Mouse (Mus musculus) hindbrain, embryonic 16.5 days (tissue): ENCODE measurements around the gene Aspa. TPM values are rescaled to one million over a fixed set of nuclear protein-coding genes. Genes with fewer than 3 reads are reported as not detected.
"Not testable (repeated sequence)": the region's sequence is repeated elsewhere in the genome, so short reads cannot be mapped to it uniquely, and the experiment has no call there.

Source experiments
- ATAC-seq: fragments of 200-750 bp; cut with Nextera tagmentation; 2 replicates; pipeline ENCODE4 v1.8.0; 2017; ENCODE audit warnings: moderate TSS enrichment, moderate library complexity
- H3K27ac ChIP-seq: fragments of 300-500 bp; sonication (generic); 2 replicates; pipeline ENCODE4 v1.5.1; 2014; ENCODE audit warnings: low read depth, mild to moderate bottlenecking, control low read depth, low read length, moderate library complexity
- H3K27me3 ChIP-seq: fragments of 300-500 bp; sonication (generic); replicated peaks from 2 replicates; pipeline ENCODE4 v1.6.1; 2014; ENCODE audit warnings: low read length; ENCODE audit not compliant: control insufficient read depth, insufficient read depth
- H3K36me3 ChIP-seq: fragments of 300-500 bp; sonication (generic); 2 replicates; pipeline ENCODE4 v1.6.1; 2014; ENCODE audit warnings: mild to moderate bottlenecking, low read length, moderate library complexity, mixed read lengths; ENCODE audit not compliant: control insufficient read depth, insufficient read depth
- H3K4me1 ChIP-seq: fragments of 300-500 bp; sonication (generic); 2 replicates; pipeline ENCODE4 v1.6.1; 2014; ENCODE audit warnings: low read depth, low read length; ENCODE audit not compliant: control insufficient read depth, insufficient read depth
- H3K4me2 ChIP-seq: fragments of 300-500 bp; sonication (generic); 2 replicates; pipeline ENCODE4 v1.6.1; 2014; ENCODE audit warnings: mild to moderate bottlenecking, low read length, control low read depth, moderate library complexity
- H3K4me3 ChIP-seq: fragments of 300-500 bp; sonication (generic); 2 replicates; pipeline ENCODE4 v1.5.1; 2014; ENCODE audit warnings: mild to moderate bottlenecking, low read length, control low read depth, moderate library complexity
- H3K9ac ChIP-seq: fragments of 300-500 bp; sonication (generic); 2 replicates; pipeline ENCODE4 v1.6.1; 2014; ENCODE audit warnings: low read depth, mild to moderate bottlenecking, control low read depth, low read length, moderate library complexity
- H3K9me3 ChIP-seq: fragments of 300-500 bp; sonication (generic); 2 replicates; pipeline ENCODE4 v1.6.1; 2014; ENCODE audit warnings: mild to moderate bottlenecking, low read length, moderate library complexity; ENCODE audit not compliant: control insufficient read depth
- WGBS: fragments of 180-500 bp; shearing (Covaris S2); extraction: QIAGEN DNeasy Blood & Tissue Kit; methylation state at CpG from one replicate; pipeline ENCODE4 v1.1.7; 2014; 5-methylcytosine and 5-hydroxymethylcytosine counted together
- polyA plus RNA-seq: library from polyadenylated mRNA; unstranded; fragments of >200 nt; fragmentation: Nextera tagmentation; extraction: Ambion mirVana; gene quantifications from 2 replicates; pipeline ENCODE4 v1.2.1, GENCODE M21; 2015

Gene Aspa
- 2.7 and 4.6 TPM in 2 replicates for polyA plus RNA-seq

DNA sequence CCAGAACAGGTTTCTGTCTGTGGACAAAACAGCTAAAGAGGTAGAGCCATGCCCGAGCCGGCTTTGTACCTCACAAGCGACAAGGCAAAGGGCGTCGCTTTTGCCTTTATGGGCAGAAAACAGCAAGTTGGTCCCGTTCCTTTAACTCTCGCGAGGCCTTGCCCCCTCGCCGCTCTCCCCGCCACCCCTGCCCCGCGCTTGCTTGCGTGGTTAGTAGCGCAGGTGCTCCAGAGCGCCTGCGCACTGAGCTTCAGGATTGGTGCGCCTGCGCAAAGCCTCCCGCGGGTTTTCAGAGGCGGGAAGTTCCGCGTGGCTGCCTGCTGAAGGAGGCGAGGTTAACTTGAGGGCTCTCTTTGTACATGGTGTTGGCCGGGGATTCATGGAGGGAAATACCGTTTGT lies at the start of gene Aspa, which contains the start of the genes Gm49340 and Spata22:
Gene Aspa (minus strand): TSS at position 155 of the 400 bp plus-strand sequence.
Gene Gm49340 (plus strand): TSS at position 300 of the 400 bp plus-strand sequence.
Gene Spata22 (plus strand): TSS at position 300 of the 400 bp plus-strand sequence.
- Histone ChIP-seq H3K9ac (no peak within 1 kb of the TSS), H3K9me3 (peaks cover 4% of the 10 kb centered on the region; the same call in 1 of the 2 replicates), H3K4me3 (no peak within 1 kb of the TSS), H3K4me2 (no peak within 1 kb of the TSS), H3K36me3 (no peaks in the 10 kb centered on the region), H3K27ac (no peak within 1 kb of the TSS), H3K27me3 (no peaks in the 10 kb centered on the region), H3K4me1 (no peaks in the 10 kb centered on the region)
- no peak for ATAC-seq
- 82% methylated on average over 27 of the region's 27 CpGs for WGBS

DNA sequence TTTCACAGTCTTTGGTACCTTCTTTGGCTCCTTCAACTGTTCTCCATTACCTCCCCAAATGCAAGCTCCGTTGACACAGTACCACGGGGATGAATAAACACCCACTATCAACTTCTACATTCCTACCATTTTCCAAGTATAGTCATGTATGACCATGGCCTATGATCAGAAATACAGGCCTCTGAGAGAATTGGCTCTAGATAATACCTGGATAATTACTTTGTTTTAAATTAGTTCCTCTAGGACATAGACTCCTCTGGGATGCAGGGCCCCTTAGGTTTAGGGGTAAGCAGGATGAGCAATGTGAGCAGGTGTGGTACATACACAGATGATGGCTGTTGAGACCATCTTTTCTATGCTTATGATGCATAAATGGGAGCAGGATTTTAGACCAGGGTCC lies 41.5 kb upstream of the Aspa start, which contains the start of gene Olfr376:
Gene Olfr376 (plus strand): TSS at position 301 of the 400 bp plus-strand sequence.
- H3K9me3 ChIP-seq = no peaks in the 10 kb centered on the region; the same call in 1 of the 2 replicates
- 76% methylated on average over 2 of the region's 2 CpGs for WGBS

DNA sequence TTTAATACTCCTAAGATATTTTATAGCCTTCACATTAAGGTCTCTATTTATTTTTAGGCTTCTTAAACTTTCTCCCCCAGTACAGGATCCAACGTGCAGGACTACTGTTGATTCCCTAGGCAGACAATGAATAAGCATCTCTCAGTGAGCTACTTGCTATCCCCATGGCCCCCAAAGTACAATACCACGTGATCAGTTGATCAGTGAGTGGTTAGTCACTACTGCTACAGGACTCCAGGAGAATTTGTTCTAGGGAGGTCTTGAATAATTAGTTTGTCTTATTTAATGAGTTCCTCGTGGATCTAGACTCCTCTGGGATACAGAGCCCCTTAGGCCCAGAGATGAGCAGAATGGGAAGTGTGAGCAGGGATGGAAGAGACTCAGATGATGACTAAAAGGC lies 21.1 kb upstream of the Aspa start, which contains the start of gene Olfr20:
Gene Olfr20 (plus strand): TSS at position 301 of the 400 bp plus-strand sequence.
- H3K4me1 ChIP-seq = no peaks in the 10 kb centered on the region
- H3K9ac ChIP-seq = no peak within 1 kb of the TSS
- WGBS = 45% methylated on average over 3 of the region's 3 CpGs
- ATAC-seq = no peak
- H3K36me3 ChIP-seq = no peaks in the 10 kb centered on the region
- H3K27me3 ChIP-seq = no peaks in the 10 kb centered on the region
- H3K9me3 ChIP-seq = no peaks in the 10 kb centered on the region
- no peak within 1 kb of the TSS for H3K4me3 ChIP-seq
- H3K4me2 ChIP-seq = no peak within 1 kb of the TSS
- no peak within 1 kb of the TSS for H3K27ac ChIP-seq

More for the DNA sequence above, 41.5 kb upstream of the Aspa start, which contains the start of gene Olfr376:
- no peak for ATAC-seq
- Histone ChIP-seq H3K9ac (no peak within 1 kb of the TSS), H3K36me3 (no peaks in the 10 kb centered on the region), H3K4me3 (no peak within 1 kb of the TSS), H3K27me3 (no peaks in the 10 kb centered on the region), H3K4me2 (no peak within 1 kb of the TSS), H3K4me1 (no peaks in the 10 kb centered on the region), H3K27ac (no peak within 1 kb of the TSS)

DNA sequence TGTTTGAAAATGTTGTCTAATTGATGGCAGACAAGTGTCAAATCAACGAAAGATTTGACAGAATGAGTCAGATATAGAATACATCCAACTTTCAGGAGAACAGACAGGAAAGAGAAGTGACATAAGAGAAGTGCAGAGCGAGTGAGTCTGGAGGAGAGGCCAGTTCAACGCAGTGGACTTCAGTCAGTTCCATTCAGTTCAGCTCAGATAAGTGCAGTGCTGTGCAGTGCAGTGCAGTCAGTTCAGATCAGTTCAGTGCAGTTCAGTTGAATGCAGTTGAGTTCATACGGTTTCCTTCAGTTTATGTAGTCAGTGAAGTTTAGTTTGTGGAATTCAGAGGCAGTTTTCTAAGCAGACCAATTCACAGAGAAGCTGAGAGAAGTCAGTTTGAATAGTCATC lies 7.5 kb upstream of the Aspa start:
- Histone ChIP-seq H3K9ac (no peak overlapping the region), H3K27me3 (no peaks in the 10 kb centered on the region), H3K4me2 (no peak overlapping the region), H3K9me3 (no peaks in the 10 kb centered on the region), H3K4me1 (no peaks in the 10 kb centered on the region), H3K4me3 (no peak overlapping the region), H3K27ac (no peak overlapping the region), H3K36me3 (no peaks in the 10 kb centered on the region)
- WGBS = 87% methylated on average over 4 of the region's 4 CpGs
- no peak for ATAC-seq

DNA sequence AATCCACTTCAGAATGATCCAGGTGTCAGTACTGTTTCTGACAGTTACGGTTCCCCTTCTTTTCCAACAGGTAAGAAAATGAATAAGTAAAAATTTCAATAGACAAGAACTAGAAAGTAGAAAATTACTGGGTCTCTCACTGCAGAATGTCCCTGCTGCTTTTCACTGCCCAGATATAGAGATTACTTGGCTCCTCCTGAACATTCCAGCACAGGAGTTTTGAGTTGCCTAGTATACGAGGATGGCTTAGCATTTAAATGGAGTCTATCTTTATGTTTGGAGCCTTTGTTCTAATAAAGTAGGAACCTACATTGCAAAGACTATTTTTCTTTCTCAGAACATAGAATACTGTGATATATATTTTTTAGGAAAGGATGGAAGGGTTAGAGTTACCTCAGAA lies 4.0 kb upstream of the Aspa start:
- 64% methylated on average over 2 of the region's 2 CpGs for WGBS
- peaks cover 4% of the 10 kb centered on the region; the same call in 1 of the 2 replicates for H3K9me3 ChIP-seq
- H3K4me2 ChIP-seq = no peak overlapping the region
- 0 out of 2 replicates have a peak, but pooled peaks have one; percentile 67 for ATAC-seq
- H3K9ac ChIP-seq = no peak overlapping the region
- no peaks in the 10 kb centered on the region for H3K27me3 ChIP-seq
- no peaks in the 10 kb centered on the region for H3K36me3 ChIP-seq
- H3K4me3 ChIP-seq = no peak overlapping the region
- no peak overlapping the region for H3K27ac ChIP-seq
- no peaks in the 10 kb centered on the region for H3K4me1 ChIP-seq

DNA sequence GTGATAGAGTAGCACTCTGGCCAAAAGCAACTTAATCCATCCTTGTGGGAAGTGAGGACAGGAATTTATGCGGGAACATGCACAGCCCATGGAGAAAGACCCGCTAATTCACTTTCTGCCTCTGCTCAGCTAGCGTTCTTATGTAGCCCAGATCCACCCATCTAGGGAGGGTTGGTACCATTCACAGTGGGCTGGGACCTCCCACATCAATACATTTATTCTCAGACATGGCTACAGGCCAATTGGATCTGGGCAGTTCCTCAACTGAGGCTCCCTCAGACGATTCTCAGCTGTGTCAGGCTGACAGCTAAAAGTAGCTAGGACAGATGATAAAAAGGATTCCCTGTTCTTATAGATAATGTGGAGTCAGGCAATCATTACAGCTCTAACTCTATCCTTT lies 2.0 kb downstream of the Aspa start:
- no peaks in the 10 kb centered on the region for H3K4me1 ChIP-seq
- no peaks in the 10 kb centered on the region for H3K27me3 ChIP-seq
- WGBS = 57% methylated on average over 4 of the region's 4 CpGs
- no peak overlapping the region for H3K4me2 ChIP-seq
- no peaks in the 10 kb centered on the region for H3K36me3 ChIP-seq
- no peak overlapping the region for H3K4me3 ChIP-seq
- ATAC-seq = peak; percentile 9; the same call in 1 of the 2 replicates
- H3K27ac ChIP-seq = no peak overlapping the region
- H3K9ac ChIP-seq = no peak overlapping the region
- H3K9me3 ChIP-seq = peaks cover 4% of the 10 kb centered on the region; the same call in 1 of the 2 replicates

DNA sequence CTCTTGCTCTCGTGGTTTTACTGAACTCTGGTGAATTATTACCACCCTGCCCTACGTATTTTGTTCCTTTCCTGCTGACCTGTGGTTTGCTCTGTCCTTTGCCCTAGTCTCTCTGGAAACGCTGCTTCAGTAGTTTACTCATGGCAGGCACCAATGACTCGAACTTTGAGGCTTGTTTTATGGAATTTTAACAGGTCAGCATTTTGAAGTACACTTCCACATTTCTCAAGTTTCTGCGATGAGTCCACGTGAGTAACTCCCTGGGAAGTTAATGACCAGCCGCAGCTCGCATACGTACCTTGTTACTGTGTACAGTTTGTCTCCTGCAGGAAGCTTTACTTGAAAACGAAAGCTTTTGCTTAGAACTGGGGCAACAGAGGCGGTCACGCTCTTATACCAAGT lies 2.9 kb downstream of the Aspa start:
- no peaks in the 10 kb centered on the region for H3K4me1 ChIP-seq
- H3K27ac ChIP-seq = no peak overlapping the region
- no peak overlapping the region for H3K9ac ChIP-seq
- H3K9me3 ChIP-seq = peaks cover 4% of the 10 kb centered on the region; the same call in 1 of the 2 replicates
- H3K4me2 ChIP-seq = no peak overlapping the region
- no peak for ATAC-seq
- no peaks in the 10 kb centered on the region for H3K36me3 ChIP-seq
- no peaks in the 10 kb centered on the region for H3K27me3 ChIP-seq
- WGBS = 59% methylated on average over 12 of the region's 12 CpGs
- no peak overlapping the region for H3K4me3 ChIP-seq

DNA sequence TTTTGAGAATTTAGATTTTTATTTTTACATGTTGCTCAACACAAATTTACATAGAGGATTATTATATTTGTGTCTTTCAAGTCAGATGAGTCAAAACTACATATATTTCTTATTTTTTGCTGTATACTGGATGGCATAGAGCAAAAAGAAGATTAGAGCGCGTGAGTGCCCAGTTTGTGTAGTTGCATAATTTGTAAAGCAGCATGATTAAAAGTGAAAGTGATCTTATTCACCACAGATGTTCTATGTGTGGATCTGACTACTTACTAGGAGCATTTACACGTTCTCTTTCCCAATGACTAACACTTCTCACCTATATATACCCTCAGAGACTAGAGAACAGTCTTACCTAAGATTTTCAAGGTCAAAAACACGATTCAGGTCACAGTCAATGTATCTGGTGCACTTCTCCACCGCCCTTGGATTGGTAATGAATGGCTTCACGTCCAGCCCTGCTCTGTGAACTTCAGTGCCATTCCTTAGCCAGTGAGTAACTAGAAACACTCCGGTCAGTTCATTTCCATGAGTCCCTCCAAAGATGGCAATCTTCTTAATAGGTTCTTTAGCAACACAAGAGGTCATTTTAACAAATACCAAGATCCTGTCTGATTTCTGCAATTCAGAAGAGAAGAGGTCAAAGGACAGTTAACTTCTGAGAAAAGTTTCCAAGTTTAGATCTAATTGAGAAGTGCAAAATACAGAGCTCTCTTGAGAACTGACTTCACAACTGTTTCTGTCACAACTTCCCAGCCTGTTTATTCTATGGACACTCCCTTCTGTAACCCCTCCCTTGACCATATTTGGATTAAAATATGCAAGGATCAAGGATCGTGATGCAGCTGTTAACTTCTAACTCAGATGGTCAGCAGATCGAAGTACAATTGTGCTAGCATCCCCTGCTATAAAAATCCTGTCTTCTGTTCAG lies 5.2 kb downstream of the Aspa start:
- no peak for ATAC-seq
- no peaks in the 10 kb centered on the region for H3K9me3 ChIP-seq
- no peaks in the 10 kb centered on the region for H3K36me3 ChIP-seq
- no peak overlapping the region for H3K27ac ChIP-seq
- H3K9ac ChIP-seq = no peak overlapping the region
- H3K4me3 ChIP-seq = no peak overlapping the region
- H3K4me1 ChIP-seq = no peaks in the 10 kb centered on the region
- H3K4me2 ChIP-seq = no peak overlapping the region
- 70% methylated on average over 9 of the region's 9 CpGs for WGBS
- H3K27me3 ChIP-seq = no peaks in the 10 kb centered on the region

DNA sequence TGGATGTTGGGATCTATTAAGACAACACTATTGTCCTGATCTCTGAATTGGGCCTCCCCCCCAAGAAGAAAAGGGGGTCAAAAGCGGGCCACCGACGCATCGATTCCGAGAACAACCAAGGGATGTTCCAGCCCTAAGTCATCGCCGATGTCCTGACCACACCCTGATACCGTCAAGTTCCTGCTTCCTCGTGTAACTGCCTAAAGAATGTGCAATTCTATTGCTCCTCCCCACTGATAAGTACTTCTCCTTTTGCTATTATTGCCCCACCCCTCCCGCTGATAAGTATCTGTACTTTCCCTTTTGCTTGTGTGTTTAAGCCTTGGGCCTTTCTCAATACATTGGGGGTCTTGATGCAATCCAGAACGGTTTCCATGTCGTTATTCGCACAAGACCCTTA lies 8.3 kb downstream of the Aspa start:
- not testable (repeated sequence) for H3K4me3 ChIP-seq, H3K4me1 ChIP-seq, H3K27me3 ChIP-seq, H3K9ac ChIP-seq, H3K27ac ChIP-seq, H3K36me3 ChIP-seq, H3K9me3 ChIP-seq, H3K4me2 ChIP-seq, ATAC-seq
- WGBS = 93% methylated on average over 13 of the region's 13 CpGs
